Mouse (Mus musculus) forebrain, embryonic 13.5 days (tissue): ENCODE data around the gene Sesn2. TPM values are rescaled to one million over a fixed set of nuclear protein-coding genes. Genes with fewer than 3 reads are reported as not detected.
"Not testable (repeated sequence)": the region's sequence is repeated elsewhere in the genome, so short reads cannot be mapped to it uniquely, and the experiment has no call there.

ENCODE experiments used
- ATAC-seq: fragments of 200-750 bp; cut with Nextera tagmentation; 2 replicates; pipeline ENCODE4 v1.8.0; 2017
- H3K27ac ChIP-seq: fragments of 300-500 bp; sonication (generic); 2 replicates; pipeline ENCODE4 v1.5.1; 2015; ENCODE audit warnings: inconsistent platforms, mild to moderate bottlenecking, moderate library complexity
- H3K27me3 ChIP-seq: fragments of 300-500 bp; sonication (generic); 2 replicates; pipeline ENCODE4 v1.6.1; 2015; ENCODE audit warnings: mild to moderate bottlenecking, inconsistent platforms
- H3K36me3 ChIP-seq: fragments of 300-500 bp; sonication (generic); 2 replicates; pipeline ENCODE4 v1.6.1; 2015; ENCODE audit warnings: mild to moderate bottlenecking, inconsistent platforms; ENCODE audit not compliant: poor library complexity, severe bottlenecking
- H3K4me1 ChIP-seq: fragments of 300-500 bp; sonication (generic); 2 replicates; pipeline ENCODE4 v1.6.1; 2015; ENCODE audit warnings: inconsistent platforms
- H3K4me2 ChIP-seq: fragments of 300-500 bp; sonication (generic); 2 replicates; pipeline ENCODE4 v1.6.1; 2015; ENCODE audit warnings: inconsistent platforms, mild to moderate bottlenecking, moderate library complexity
- H3K4me3 ChIP-seq: fragments of 300-500 bp; sonication (generic); 2 replicates; pipeline ENCODE4 v1.5.1; 2015; ENCODE audit warnings: mild to moderate bottlenecking, inconsistent platforms
- H3K9ac ChIP-seq: fragments of 300-500 bp; sonication (generic); 2 replicates; pipeline ENCODE4 v1.6.1; 2015; ENCODE audit warnings: mild to moderate bottlenecking, inconsistent platforms
- H3K9me3 ChIP-seq: fragments of 300-500 bp; sonication (generic); replicated peaks from 2 replicates; pipeline ENCODE4 v1.6.1; 2016; ENCODE audit warnings: inconsistent platforms
- WGBS: fragments of 180-500 bp; shearing (Covaris S2); methylation state at CpG from one replicate; pipeline ENCODE4 v1.1.7; 2015; 5-methylcytosine and 5-hydroxymethylcytosine counted together
- polyA plus RNA-seq: library from polyadenylated mRNA; unstranded; fragments of >200 nt; fragmentation: Nextera tagmentation; extraction: Ambion mirVana; gene quantifications from 2 replicates; pipeline ENCODE4 v1.2.1, GENCODE M21; 2015

Sesn2 gene
- 6.3 and 7.0 TPM in 2 replicates for polyA plus RNA-seq

DNA sequence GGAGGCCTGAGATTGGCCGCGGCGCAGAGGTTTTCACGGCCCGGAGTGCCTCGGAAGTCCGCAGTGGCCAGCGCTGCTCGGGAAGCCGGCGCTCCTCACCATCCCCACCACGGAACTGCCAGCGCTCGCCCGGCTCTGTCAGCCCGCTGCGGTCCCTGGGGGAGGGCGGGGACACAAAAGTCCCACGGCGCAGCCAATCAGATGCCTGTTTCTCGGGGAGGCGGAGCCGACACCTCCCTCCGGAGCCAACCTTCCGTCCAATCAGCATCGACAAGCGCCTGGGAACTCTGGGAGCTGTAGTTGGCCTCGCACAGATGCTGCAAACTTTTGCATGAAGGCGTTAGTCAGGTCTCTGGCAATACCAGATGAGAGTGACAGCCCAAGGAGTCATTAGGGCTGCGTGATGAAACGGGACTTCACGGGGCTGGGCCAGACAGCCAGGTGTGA lies at the start of gene Sesn2:
TSS of gene Sesn2 (minus strand) at position 150 of the 447 bp plus-strand sequence.
- Histone ChIP-seq H3K27me3 (peaks cover 4% of the 10 kb centered on the region; the same call in 1 of the 2 replicates), H3K4me3 (peak within 1 kb of the TSS; percentile 79), H3K9ac (peak within 1 kb of the TSS; percentile 76), H3K9me3 (no peaks in the 10 kb centered on the region), H3K36me3 (no peaks in the 10 kb centered on the region), H3K4me1 (peaks cover 17% of the 10 kb centered on the region), H3K27ac (peak within 1 kb of the TSS; percentile 46), H3K4me2 (peak within 1 kb of the TSS; percentile 92)
- WGBS = 2% methylated on average over 32 of the region's 32 CpGs
- ATAC-seq = peak; percentile 97

DNA sequence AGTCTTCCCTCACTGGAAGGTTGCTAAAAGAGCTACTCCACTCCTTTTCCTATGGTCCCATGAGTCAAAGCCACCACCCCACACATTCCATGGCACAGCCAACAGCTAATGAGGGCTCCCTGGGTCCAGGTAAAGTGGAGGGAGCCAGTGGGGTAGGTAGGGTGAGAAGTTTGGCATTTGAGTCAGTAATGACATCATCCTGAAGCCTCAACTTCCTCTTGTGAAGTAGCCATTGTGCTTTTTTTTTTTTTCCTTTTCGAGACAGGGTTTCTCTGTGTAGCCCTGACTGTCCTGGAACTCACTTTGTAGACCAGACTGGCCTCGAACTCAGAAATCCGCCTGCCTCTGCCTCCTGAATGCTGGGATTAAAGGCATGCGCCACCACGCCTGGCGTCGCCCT lies 45.2 kb upstream of the Sesn2 start:
- 90% methylated on average over 7 of the region's 7 CpGs for WGBS
- H3K27ac ChIP-seq, H3K9ac ChIP-seq, H3K4me3 ChIP-seq, H3K4me2 ChIP-seq, H3K9me3 ChIP-seq, ATAC-seq, H3K4me1 ChIP-seq, H3K27me3 ChIP-seq: not testable (repeated sequence)
- peaks cover 44% of the 10 kb centered on the region for H3K36me3 ChIP-seq

DNA sequence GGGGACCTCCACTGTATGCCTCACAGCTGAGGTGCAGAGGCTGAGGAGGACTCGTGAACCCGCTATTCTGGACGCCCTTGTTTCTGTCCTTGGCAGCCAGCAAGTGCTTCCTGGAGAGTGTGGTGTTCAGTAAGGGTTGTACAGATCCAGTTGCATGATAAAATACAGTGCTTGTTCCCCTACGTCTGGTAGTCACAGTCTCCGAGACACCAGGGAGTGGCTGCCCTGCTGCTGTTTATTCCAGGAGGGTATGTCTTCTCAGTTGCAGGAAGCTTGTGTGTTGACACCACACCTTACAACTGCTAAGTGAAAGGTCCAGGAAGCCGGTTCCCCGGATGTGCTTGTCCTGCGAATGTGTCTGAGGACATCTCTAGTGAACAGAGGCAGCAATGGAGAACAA lies 44.4 kb upstream of the Sesn2 start:
- Histone ChIP-seq H3K4me2 (no peak overlapping the region), H3K4me3 (no peak overlapping the region), H3K9ac (no peak overlapping the region), H3K27me3 (no peaks in the 10 kb centered on the region), H3K4me1 (no peaks in the 10 kb centered on the region), H3K27ac (no peak overlapping the region), H3K9me3 (no peaks in the 10 kb centered on the region), H3K36me3 (peaks cover 53% of the 10 kb centered on the region)
- ATAC-seq = no peak
- 88% methylated on average over 8 of the region's 8 CpGs for WGBS

DNA sequence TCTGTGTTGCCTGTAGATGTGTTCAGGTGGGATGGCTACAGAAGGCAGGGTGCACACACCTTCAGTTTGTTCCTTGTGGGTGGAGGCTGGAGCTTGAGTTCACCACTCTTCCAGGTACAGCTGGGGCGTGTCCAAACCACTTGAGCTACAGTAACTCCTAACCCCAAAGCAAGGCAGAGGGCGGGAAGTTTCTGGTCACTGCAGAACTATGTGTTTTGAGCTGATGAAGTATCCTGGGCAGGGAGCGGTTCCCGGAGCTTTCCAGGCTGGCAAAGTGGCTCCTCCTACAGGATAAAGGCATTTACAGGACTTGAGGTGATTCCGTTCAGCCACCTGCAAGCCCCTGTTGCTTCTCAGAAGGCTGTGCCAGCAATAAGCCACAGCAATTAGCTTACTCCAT lies 43.9 kb upstream of the Sesn2 start:
- WGBS = 86% methylated on average over 5 of the region's 5 CpGs
- H3K9me3 ChIP-seq = no peaks in the 10 kb centered on the region

DNA sequence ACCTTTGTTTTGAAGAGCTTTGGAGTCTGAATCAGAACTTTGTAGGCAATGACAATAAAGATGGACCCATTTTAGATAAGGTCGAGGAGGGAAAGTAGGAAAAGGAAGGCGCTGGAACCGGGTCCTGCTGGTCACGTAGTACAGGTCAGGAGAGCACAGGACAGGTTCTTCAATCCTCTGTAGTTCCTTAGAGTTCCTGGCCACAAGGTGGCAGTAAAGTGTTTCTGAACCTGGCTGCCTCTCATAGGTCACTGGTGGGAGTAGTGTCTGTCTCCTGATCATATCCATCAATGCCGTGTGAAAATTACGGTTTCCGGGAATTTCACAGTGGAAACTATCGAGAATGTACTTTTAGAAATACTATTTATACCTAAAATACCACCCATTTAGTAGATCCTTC lies 35.5 kb upstream of the Sesn2 start:
- no peaks in the 10 kb centered on the region for H3K9me3 ChIP-seq
- no peak overlapping the region for H3K4me2 ChIP-seq
- no peaks in the 10 kb centered on the region for H3K27me3 ChIP-seq
- no peak overlapping the region for H3K9ac ChIP-seq
- no peak overlapping the region for H3K27ac ChIP-seq
- H3K36me3 ChIP-seq = peaks cover 96% of the 10 kb centered on the region
- 45% methylated on average over 8 of the region's 8 CpGs for WGBS
- ATAC-seq = no peak
- H3K4me3 ChIP-seq = no peak overlapping the region
- no peaks in the 10 kb centered on the region for H3K4me1 ChIP-seq

More for the DNA sequence above, 43.9 kb upstream of the Sesn2 start:
- no peaks in the 10 kb centered on the region for H3K4me1 ChIP-seq
- H3K4me3 ChIP-seq = no peak overlapping the region
- H3K27me3 ChIP-seq = no peaks in the 10 kb centered on the region
- no peak for ATAC-seq
- peaks cover 57% of the 10 kb centered on the region for H3K36me3 ChIP-seq
- no peak overlapping the region for H3K4me2 ChIP-seq
- no peak overlapping the region for H3K27ac ChIP-seq
- no peak overlapping the region for H3K9ac ChIP-seq

DNA sequence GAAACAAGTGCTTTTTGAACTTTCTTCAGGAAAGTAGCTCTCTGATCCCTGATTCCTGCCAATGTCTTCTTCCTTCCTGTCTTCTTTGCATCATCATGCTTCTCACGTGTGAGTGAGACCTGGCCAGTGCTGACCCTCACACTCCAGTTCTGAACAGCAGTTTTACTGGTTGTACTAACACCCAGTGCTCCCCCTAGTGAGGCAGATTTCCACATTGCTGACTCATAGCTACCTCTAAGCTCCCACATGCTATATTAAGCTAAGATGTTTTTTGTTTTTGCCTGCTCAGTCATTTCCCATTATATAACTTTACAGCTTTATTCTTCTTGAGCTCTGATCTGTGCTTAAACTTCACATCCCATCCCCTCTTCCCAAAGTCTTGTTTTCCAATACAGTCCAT lies 32.4 kb upstream of the Sesn2 start:
- H3K36me3 ChIP-seq = peaks cover 91% of the 10 kb centered on the region
- peaks cover 2% of the 10 kb centered on the region for H3K4me1 ChIP-seq
- 75% methylated on average over 1 of the region's 1 CpGs for WGBS

DNA sequence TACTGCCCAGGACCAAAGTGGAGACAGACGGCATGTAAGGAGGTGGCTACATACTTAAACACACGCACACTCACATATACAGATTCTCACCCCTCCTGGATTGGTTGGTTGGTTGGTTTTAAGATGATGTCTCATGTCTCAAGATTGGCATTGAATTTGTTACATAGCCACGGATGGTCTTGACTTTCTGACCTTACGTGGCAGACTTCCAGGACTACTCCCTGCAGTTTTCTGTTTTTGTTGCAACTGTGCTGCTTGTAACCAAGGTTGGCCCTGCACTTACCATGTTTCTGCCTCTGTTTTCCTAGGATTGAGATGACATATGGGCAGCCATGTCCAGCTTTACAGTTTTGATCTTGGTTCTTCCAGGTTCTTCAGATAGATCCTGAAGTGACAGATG lies 31.1 kb upstream of the Sesn2 start:
- ATAC-seq = no peak
- H3K4me3 ChIP-seq = no peak overlapping the region
- H3K4me1 ChIP-seq = peaks cover 15% of the 10 kb centered on the region
- no peak overlapping the region for H3K4me2 ChIP-seq
- no peaks in the 10 kb centered on the region for H3K9me3 ChIP-seq
- H3K9ac ChIP-seq = no peak overlapping the region
- peaks cover 81% of the 10 kb centered on the region for H3K36me3 ChIP-seq
- H3K27me3 ChIP-seq = no peaks in the 10 kb centered on the region
- WGBS = 91% methylated on average over 4 of the region's 4 CpGs
- H3K27ac ChIP-seq = no peak overlapping the region

More for the DNA sequence above, 32.4 kb upstream of the Sesn2 start:
- H3K9me3 ChIP-seq = no peaks in the 10 kb centered on the region
- ATAC-seq = no peak
- H3K27ac ChIP-seq = no peak overlapping the region
- H3K27me3 ChIP-seq = no peaks in the 10 kb centered on the region
- no peak overlapping the region for H3K4me3 ChIP-seq
- no peak overlapping the region for H3K9ac ChIP-seq
- H3K4me2 ChIP-seq = no peak overlapping the region

DNA sequence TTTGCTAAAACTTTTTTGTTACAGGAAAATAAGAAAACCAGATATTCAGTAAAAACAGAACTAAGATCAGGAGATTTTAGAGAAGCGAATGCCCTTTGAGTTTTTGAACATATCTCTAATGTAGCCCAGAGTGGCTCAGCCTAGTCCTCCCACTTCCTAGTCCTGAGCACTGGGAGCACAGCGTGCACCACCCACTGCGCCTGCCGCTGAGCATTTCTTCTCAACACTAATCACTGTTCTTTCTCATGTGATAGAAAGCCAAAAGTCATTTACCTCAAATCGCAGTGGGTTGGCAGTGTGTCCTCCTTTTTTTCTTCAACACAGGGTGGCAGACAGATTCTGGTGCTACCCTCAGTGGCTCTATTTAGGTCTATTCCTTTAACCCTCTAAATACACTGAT lies 29.2 kb upstream of the Sesn2 start:
- Histone ChIP-seq H3K4me2 (no peak overlapping the region), H3K4me3 (no peak overlapping the region), H3K36me3 (peaks cover 64% of the 10 kb centered on the region), H3K9ac (no peak overlapping the region), H3K27ac (no peak overlapping the region), H3K4me1 (peaks cover 24% of the 10 kb centered on the region), H3K9me3 (no peaks in the 10 kb centered on the region), H3K27me3 (no peaks in the 10 kb centered on the region)
- 91% methylated on average over 5 of the region's 5 CpGs for WGBS
- ATAC-seq = no peak

DNA sequence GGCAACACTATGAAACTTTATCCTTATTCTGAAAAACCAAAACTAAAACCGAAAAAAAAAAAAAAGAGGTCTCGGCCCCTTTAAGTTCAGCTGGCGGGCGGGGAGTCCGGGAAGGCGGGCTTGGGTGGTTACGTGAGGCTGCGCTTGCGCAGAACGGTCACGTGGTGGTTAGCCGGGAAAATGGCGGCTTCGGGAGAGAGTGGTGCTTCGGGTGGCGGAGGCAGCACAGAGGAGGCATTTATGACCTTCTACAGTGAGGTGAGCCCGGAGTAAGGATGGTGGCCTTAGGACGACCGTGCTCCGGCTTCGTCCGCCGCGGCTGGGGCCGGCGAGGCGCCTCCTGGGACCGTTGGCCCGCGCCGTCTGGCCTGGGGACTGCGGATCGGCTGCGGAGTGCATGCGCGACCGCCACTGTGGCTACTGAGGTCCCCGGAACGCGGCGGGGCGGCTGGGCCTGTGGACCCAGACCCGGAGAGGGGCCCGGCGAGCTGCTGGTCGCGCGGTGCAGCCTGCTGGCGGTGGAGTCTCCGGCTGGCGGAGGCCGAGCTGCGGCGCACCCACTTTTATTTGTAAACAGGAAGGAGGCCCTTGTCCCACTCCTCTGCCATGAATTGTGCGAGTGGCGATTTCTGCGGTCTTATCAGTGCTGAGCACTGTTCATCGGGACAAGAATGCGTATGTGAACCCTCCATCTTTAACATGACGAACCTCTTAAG lies 25.3 kb upstream of the Sesn2 start, which contains the start of gene Dnajc8:
TSS of gene Dnajc8 (plus strand) at position 145 of the 716 bp plus-strand sequence.
- Histone ChIP-seq H3K9ac (peak within 1 kb of the TSS; percentile 95), H3K4me3 (peak within 1 kb of the TSS; percentile 100), H3K36me3 (peaks cover 36% of the 10 kb centered on the region), H3K27ac (peak within 1 kb of the TSS; percentile 73), H3K27me3 (no peaks in the 10 kb centered on the region), H3K4me2 (peak within 1 kb of the TSS; percentile 94), H3K9me3 (no peaks in the 10 kb centered on the region), H3K4me1 (peaks cover 44% of the 10 kb centered on the region)
- peak; percentile 76 for ATAC-seq
- under 1% methylated on average over 57 of the region's 60 CpGs for whole genome bisulfite sequencing

DNA sequence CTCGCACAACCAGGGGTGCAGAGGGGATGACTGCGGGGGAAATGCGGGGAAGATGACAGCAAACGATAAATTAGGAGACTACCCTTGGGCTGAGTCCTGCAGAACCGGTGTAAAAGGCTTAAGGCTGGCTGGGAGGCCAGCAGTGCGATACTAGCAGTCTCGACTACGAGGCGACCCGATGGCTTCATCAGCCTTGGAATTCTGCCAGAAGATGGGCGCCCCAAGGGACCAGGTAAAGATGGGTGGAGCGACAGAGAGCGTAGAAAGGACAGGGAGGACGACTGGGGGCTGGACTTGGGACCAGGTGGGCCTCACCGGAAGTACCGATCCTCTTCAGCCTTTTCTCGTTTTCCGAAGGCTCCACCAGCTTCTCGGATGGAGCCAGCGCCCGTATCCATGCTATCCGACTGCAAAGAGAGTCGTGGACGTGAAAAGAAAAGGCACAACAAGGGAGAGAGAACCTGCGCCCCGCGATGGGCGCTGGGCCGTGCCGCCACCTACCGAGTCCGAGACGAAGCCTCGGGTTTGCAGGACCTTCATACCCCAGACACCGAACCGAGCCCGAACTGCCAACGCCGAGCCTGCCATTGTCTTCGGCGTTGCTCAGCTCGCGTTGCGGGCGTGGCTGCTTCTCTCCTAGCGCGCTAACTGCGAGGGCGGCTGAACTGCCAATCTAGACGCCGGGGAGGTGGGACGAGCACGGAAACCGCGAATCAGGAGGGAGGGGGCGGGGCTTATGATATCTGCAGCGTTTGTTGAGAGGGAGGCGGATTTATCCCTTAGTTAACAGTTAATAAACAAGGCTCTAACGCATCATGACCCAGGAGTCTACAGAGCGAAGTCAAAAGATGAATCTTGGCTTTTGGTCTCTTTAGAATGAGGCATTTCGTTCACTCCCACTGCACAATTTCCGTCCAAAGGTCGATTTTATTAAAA lies 22.9 kb upstream of the Sesn2 start, which contains the start of gene Atpif1:
TSS of gene Atpif1 (minus strand) at position 679 of the 936 bp plus-strand sequence.
- peak; percentile 93 for ATAC-seq
- peaks cover 31% of the 10 kb centered on the region for H3K36me3 ChIP-seq
- H3K4me3 ChIP-seq = peak within 1 kb of the TSS; percentile 81
- H3K4me1 ChIP-seq = peaks cover 44% of the 10 kb centered on the region
- peak within 1 kb of the TSS; percentile 95 for H3K9ac ChIP-seq
- H3K27me3 ChIP-seq = no peaks in the 10 kb centered on the region
- peak within 1 kb of the TSS; percentile 96 for H3K27ac ChIP-seq
- under 1% methylated on average over 63 of the region's 63 CpGs for WGBS
- H3K9me3 ChIP-seq = no peaks in the 10 kb centered on the region
- peak within 1 kb of the TSS; percentile 87 for H3K4me2 ChIP-seq

DNA sequence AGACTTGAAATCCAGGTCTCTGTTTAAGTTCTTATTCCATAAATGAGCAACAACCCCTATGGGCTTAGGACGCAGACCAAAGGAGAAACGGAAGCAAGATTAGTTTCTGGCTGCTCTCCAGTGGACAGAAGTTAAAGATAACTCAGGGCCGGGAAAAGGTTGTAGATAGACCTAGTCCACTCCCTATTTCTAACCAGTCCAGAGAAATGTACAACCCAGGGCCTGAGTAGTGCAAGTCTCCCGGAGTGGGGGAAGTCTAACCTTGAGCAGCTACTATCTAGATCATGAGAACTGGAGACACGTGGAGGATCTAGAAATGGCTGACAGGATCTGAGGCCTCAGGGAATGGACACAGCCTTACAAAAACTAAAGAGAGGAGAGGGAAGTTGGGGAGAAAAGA lies 22.2 kb upstream of the Sesn2 start:
- no peak for ATAC-seq
- Histone ChIP-seq H3K27me3 (no peaks in the 10 kb centered on the region), H3K9ac (peak overlapping the region; percentile 95), H3K36me3 (peaks cover 28% of the 10 kb centered on the region), H3K4me3 (peak overlapping the region; percentile 81), H3K4me2 (peak overlapping the region; percentile 87), H3K4me1 (peaks cover 40% of the 10 kb centered on the region), H3K27ac (peak overlapping the region; percentile 96), H3K9me3 (no peaks in the 10 kb centered on the region)
- WGBS = 31% methylated on average over 5 of the region's 5 CpGs
